ENCODE assay signal across 25 mouse cellular contexts in the genomic region with DNA sequence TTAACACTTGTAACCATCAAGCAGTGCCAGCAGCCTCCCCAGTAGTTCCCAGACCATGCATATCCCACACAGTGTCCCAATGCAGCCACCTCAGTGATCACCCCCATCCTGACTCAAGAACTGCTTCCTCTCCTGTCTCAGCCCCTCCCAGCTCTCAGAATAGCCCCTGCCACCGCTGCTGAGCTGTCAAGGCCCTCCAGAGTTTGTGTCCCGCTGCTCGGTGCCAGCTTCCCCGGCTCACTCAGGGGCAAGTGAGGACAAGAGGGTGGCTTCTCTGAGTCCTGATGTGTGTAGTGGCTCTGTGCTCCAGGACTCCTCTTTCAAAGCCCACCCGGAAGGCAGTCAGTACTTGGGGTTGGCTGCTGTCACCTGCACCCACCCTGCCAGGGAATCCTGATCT. TPM values are rescaled to one million over a fixed set of nuclear protein-coding genes. Genes with fewer than 3 reads are reported as not detected.
A peak's percentile ranks its signal among the peaks of the same experiment; 100 is the strongest.
DNase-seq lines count a peak whose midpoint lies in the region; ATAC-seq and TF ChIP-seq lines count a peak whose summit lies in the region.
"Had no signal": no experiment of that assay in that cellular context is flagged by ENCODE, and none has a peak within 500 bp of the region (broad histone marks: within the 10 kb centered on the region; RNA-seq: fewer than 3 reads in every experiment).

No protein-coding gene starts in this region.

- peaks cover 44% of the 10 kb centered on the region for H3K27me3 ChIP-seq in heart, embryonic 12.5 days (replicated peaks)
- peaks cover 59% of the 10 kb centered on the region for H3K27me3 ChIP-seq in heart, embryonic 13.5 days (replicated peaks)
- no peaks in the 10 kb centered on the region for H3K27me3 ChIP-seq in myocyte (ENCODE audit: control insufficient read depth, insufficient read depth, insufficient read length)

- no peak overlapping the region for H3ac ChIP-seq in myocyte (ENCODE audit: control insufficient read depth, insufficient read length)

- H3K79me2 ChIP-seq in myocyte (ENCODE audit: control insufficient read depth, insufficient read depth), result peaks cover 3% of the 10 kb centered on the region

- no peak for TF ChIP-seq POLR2A in myocyte (IDR thresholded peaks at IDR 0.05; ENCODE audit: insufficient read length, low read depth)

- peaks cover 23% of the 10 kb centered on the region for H3K4me1 ChIP-seq in heart, embryonic 12.5 days (replicated peaks)
- peaks cover 26% of the 10 kb centered on the region for H3K4me1 ChIP-seq in heart, embryonic 13.5 days

- peak; percentile 76 for DNase-seq in gastrocnemius, postnatal 14 days
- DNase-seq in gastrocnemius, postnatal 4 days (ENCODE audit: low spot score in 2 of 2), result no peak
- DNase-seq in heart, adult 9 months (ENCODE audit: low spot score in 2 of 2), result peak; percentile 42 to 60
- DNase-seq in kidney, postnatal 10 days, result no peak
- DNase-seq: cerebellum, adult 11 months; cerebellum, adult 9-11 months; kidney, adult 9 months; kidney, postnatal 25 days; midbrain, embryonic 14.5 days; right cerebral cortex, postnatal 4 days; thymus, adult 2 months had no signal

- intact Hi-C loops in gastrocnemius, postnatal 14 days (cut with DNase I; ENCODE audit: low total_unique reads), result no loop called here

- WGBS in heart, embryonic 12.5 days, result 26% methylated on average over 5 of the region's 5 CpGs
- 17% methylated on average over 5 of the region's 5 CpGs for WGBS in heart, embryonic 13.5 days

- no peak overlapping the region for H3K27ac ChIP-seq in heart, embryonic 12.5 days (ENCODE audit: poor library complexity, severe bottlenecking)
- H3K27ac ChIP-seq in heart, embryonic 13.5 days (replicated peaks), result no peak overlapping the region
- H3K27ac ChIP-seq: embryonic facial prominence, embryonic 15.5 days; hindbrain, postnatal 0 days; layer of hippocampus, adult 2 months; neural tube, embryonic 13.5 days; stomach, embryonic 15.5 days had no signal

- no peaks in the 10 kb centered on the region for H3K36me3 ChIP-seq in heart, embryonic 12.5 days
- H3K36me3 ChIP-seq in heart, embryonic 13.5 days, result no peaks in the 10 kb centered on the region
- no peaks in the 10 kb centered on the region for H3K36me3 ChIP-seq in myocyte (ENCODE audit: control insufficient read depth, insufficient read depth)
- H3K36me3 ChIP-seq: embryonic facial prominence, embryonic 15.5 days; neural tube, embryonic 13.5 days; stomach, embryonic 15.5 days had no signal

- no peaks in the 10 kb centered on the region for H3K9me3 ChIP-seq in heart, embryonic 12.5 days (replicated peaks)
- no peaks in the 10 kb centered on the region for H3K9me3 ChIP-seq in heart, embryonic 13.5 days
- H3K9me3 ChIP-seq: embryonic facial prominence, embryonic 15.5 days; neural tube, embryonic 13.5 days; stomach, embryonic 15.5 days had no signal

- no peak for ATAC-seq in heart, embryonic 12.5 days (ENCODE audit: insufficient number of reproducible peaks, low FRiP score)
- no peak for ATAC-seq in heart, embryonic 13.5 days (ENCODE audit: extremely low read depth, insufficient number of reproducible peaks, low FRiP score, low TSS enrichment)
- ATAC-seq: forebrain, embryonic 16.5 days; hindbrain, postnatal 0 days; intestine, embryonic 16.5 days had no signal

- no peak overlapping the region for H3K4me3 ChIP-seq in heart, embryonic 12.5 days
- H3K4me3 ChIP-seq in heart, embryonic 13.5 days, result no peak overlapping the region
- H3K4me3 ChIP-seq in myocyte, result no peak overlapping the region
- H3K4me3 ChIP-seq: embryonic facial prominence, embryonic 15.5 days; layer of hippocampus, adult 2 months; neural tube, embryonic 13.5 days; stomach, embryonic 15.5 days had no signal

- no peak overlapping the region for H3K9ac ChIP-seq in heart, embryonic 12.5 days
- H3K9ac ChIP-seq in heart, embryonic 13.5 days, result 0 out of 2 replicates have a peak overlapping the region, but pooled peaks have one; percentile 37
- H3K9ac ChIP-seq: embryonic facial prominence, embryonic 15.5 days; neural tube, embryonic 13.5 days; stomach, embryonic 15.5 days had no signal

- H3K4me2 ChIP-seq in heart, embryonic 12.5 days, result no peak overlapping the region
- H3K4me2 ChIP-seq in heart, embryonic 13.5 days, result no peak overlapping the region
- peak overlapping the region; percentile 28 for H3K4me2 ChIP-seq in myocyte (ENCODE audit: low read depth)
- H3K4me2 ChIP-seq: embryonic facial prominence, embryonic 15.5 days; neural tube, embryonic 13.5 days; stomach, embryonic 15.5 days had no signal

TF ChIP-seq in myocyte, 11 proteins besides CTCF, POLR2A, EP300 and RAD21:
- TF ChIP-seq E2F4 (IDR thresholded peaks at IDR 0.05; ENCODE audit: insufficient read depth) (no peak), MYOD1 (IDR thresholded peaks at IDR 0.05; ENCODE audit: control insufficient read depth in 1 of 3, insufficient read length in 2 of 3, low read depth in 2 of 3) (no peak), MAX (IDR thresholded peaks at IDR 0.05; ENCODE audit: low read depth) (no peak), MYOG (IDR thresholded peaks at IDR 0.05; ENCODE audit: control insufficient read depth in 1 of 3, insufficient read depth in 1 of 3, insufficient read length in 2 of 3, low read depth in 2 of 3) (no peak), TCF12 (IDR thresholded peaks at IDR 0.05; ENCODE audit: insufficient read depth, poor library complexity, severe bottlenecking) (no peak), USF1 (IDR thresholded peaks at IDR 0.05; ENCODE audit: low read depth) (no peak), TCF3 (IDR thresholded peaks at IDR 0.05; ENCODE audit: insufficient read length, low read depth) (no peak), POLR2AphosphoS2 (IDR thresholded peaks at IDR 0.05; ENCODE audit: insufficient read length, low read depth) (no peak), REST (IDR thresholded peaks at IDR 0.05; ENCODE audit: insufficient read depth, insufficient read length) (no peak), SRF (IDR thresholded peaks at IDR 0.05; ENCODE audit: control insufficient read depth, insufficient read length, low read depth) (no peak), CEBPB (IDR thresholded peaks at IDR 0.05; ENCODE audit: insufficient read depth, poor library complexity, severe bottlenecking) (no peak)

RNA-seq across cellular contexts. Expression of gene Foxo6, which starts 3.3 kb away (rescaled TPM):
- total RNA-seq in gastrocnemius, postnatal 14 days (2021), result 10 to 100 TPM in 1 of 2 experiments, 1 to 10 TPM in 1; 6.7 to 11.6 TPM
- total RNA-seq in gastrocnemius, postnatal 4 days (2021), result 10 to 100 TPM in 1 of 2 experiments, 1 to 10 TPM in 1; 8.8 to 10.2 TPM
- polyA plus RNA-seq in heart, embryonic 12.5 days (2016; fragmentation: Nextera tagmentation; extraction: Ambion mirVana), result 0.06 and 0.08 TPM in 2 replicates
- polyA plus RNA-seq in heart, embryonic 13.5 days (2015; fragmentation: Nextera tagmentation; extraction: Ambion mirVana), result 0.10 TPM in 1 of 2 replicates, not detected in the other
- polyA plus RNA-seq in myocyte (2012; fragmentation: generic; extraction: Trizol), result 24.9 TPM
- total RNA-seq: common myeloid progenitor, adult 5-6 weeks; liver, adult 2 months; megakaryocyte-erythroid progenitor cell, adult 5-6 weeks had no signal
- polyA plus RNA-seq: liver, embryonic 16.5 days had no signal

Comparison
In these comparisons a context has a peak if more than half of its experiments do, and no peak if none do; other contexts are left out.
1. DNase-seq: peak in gastrocnemius, postnatal 14 days (single experiment) and heart, adult 9 months (2 of 2); none in gastrocnemius, postnatal 4 days (0 of 2) and kidney, postnatal 10 days (single experiment).
2. RNA of gene Foxo6, which starts 3.3 kb away (polyA plus RNA-seq): 24.9 TPM in myocyte (single experiment); 0.06 to 0.08 TPM in heart, embryonic 12.5 days and 0.10 TPM in heart, embryonic 13.5 days; every median in the first group is over 10 times any median in the second.